Mouse (Mus musculus) heart, adult 10 weeks (tissue): ENCODE data around the gene Wfdc11. TPM values are rescaled to one million over a fixed set of nuclear protein-coding genes. Genes with fewer than 3 reads are reported as not detected.

Experiments used
- polyA plus RNA-seq: library from polyadenylated mRNA; stranded (reverse); fragments of 350-450 nt; fragmentation: Illumina TruSeq; extraction: RNeasy Lipid Tissue Mini Kit (QIAGEN cat#74804); gene quantifications from one replicate; pipeline ENCODE4 v1.2.3, GENCODE M21; 2014; ENCODE audit warnings: low read depth, low replicate concordance

The Wfdc11 gene
- polyA plus RNA-seq, result not detected

DNA sequence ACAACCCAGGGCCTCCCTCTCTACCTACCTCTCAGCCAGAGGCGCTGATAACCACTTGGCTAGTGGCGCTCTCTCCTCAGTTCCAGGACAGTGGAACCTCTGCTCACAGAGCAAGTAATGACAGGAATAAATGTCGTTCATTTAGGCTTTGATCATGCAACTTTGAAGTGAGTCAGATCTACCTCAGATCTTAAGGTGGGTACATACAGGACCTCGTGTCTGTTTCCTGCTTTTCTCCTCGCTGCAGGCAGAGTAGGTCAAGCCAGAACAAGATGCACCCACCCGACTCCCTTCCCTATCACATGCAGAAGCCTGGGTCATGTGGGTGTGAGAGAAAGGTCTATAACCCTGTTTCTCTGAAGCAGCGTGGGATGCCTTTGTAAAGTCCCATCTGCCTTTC lies at the start of gene Wfdc11:
Wfdc11 (minus strand) TSS at position 101 of the 400 bp plus-strand sequence.

GRCm38 (mm10) chr2:164715005-164715404 lies 41.1 kb upstream of the Wfdc11 start, which contains the start of gene Spint5:
Gene Spint5 (plus strand): TSS chr2:164715305.

GRCm38 (mm10) chr2:164698201-164698600 lies 24.3 kb upstream of the Wfdc11 start, which contains the start of gene Spint4:
Gene Spint4 (plus strand): TSS chr2:164698501.

GRCm38 (mm10) chr2:164684807-164685206 lies 10.9 kb upstream of the Wfdc11 start, which contains the start of gene Wfdc13:
Gene Wfdc13 (plus strand): TSS chr2:164685107.

DNA sequence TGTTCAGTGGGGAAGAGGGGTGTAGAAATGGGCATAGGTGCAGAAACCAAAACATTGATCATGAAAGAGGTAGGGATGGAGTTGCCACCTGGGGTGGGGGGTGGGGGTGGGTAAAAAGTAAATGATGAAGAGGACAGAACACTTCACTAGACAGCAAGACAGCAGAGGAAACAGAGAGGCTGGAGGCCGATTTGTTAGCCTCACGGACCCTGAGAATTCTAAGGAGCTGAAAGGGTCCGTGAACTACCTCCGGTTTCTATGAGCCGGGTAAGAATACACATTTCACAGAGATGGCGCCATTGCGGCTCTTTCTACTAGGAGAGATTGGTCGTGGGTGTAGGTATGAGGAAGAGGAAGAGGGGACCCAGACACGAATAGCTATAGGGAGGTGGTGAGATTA lies 17.4 kb downstream of the Wfdc11 start, which contains the start of gene Wfdc9:
Wfdc9 (minus strand) TSS at position 101 of the 400 bp plus-strand sequence.

DNA sequence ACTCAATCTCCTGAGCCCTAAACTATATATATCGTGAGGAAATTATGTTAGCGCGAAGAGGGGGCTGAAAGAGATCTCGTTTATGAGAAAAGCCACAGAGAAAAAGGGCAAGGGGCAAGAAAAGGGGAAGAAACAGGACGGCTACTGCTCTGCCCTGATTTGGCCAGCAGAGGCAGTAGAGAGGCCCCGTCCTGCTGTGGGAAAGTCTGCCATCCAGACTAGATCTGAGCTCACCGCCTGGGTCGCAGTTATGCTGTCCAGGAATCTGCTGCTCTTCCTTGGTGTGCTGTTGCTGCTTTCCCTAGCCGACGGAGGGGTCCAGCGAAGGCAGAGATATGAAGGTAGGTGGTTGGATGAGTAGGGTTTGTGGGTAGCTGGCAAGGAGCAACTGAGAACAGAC lies 18.0 kb downstream of the Wfdc11 start, which contains the start of gene Wfdc10:
Wfdc10 (plus strand) TSS at position 189 of the 400 bp plus-strand sequence.

GRCm38 (mm10) chr2:164638696-164639095 lies 35.2 kb downstream of the Wfdc11 start, which contains the start of gene Wfdc16:
Gene Wfdc16 (minus strand): TSS chr2:164638796.

DNA sequence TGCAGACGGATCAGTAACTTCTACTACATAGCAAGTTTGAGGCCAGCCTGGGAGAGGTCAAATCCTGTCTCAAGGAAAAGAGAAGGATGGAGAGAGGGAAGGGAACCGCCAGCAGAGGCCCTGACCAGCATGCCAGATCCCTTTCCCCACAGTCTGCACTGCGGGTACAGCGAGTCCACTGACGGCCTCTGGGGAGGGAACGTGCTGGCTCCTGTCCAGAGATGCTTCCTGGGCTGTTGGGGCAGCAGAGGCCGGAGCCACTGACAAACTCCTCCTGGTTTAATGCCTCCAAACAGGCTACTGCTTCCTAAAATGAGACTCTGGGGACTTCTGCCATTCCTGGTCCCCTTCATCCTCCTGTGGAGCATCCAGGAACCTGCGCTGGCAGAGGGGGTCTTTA lies 60.4 kb downstream of the Wfdc11 start, which contains the start of the genes Wfdc6b and Wfdc8:
Wfdc6b (plus strand) TSS at position 52 of the 400 bp plus-strand sequence.
Wfdc8 (minus strand) TSS at position 156 of the 400 bp plus-strand sequence.

Other genes starting within 250 kb of the Wfdc11 start
- gene Sdc4, start 230.2 kb downstream of the Wfdc11 start, polyA plus RNA-seq, result 17.0 TPM
- gene Sys1, start 217.1 kb downstream of the Wfdc11 start, polyA plus RNA-seq, result 24.8 TPM
- gene Gm20458, start 213.1 kb downstream of the Wfdc11 start, polyA plus RNA-seq, result not detected
- gene Trp53tg5, start 200.4 kb downstream of the Wfdc11 start, polyA plus RNA-seq, result not detected
- 23.8 TPM for gene Dbndd2, start 188.0 kb downstream of the Wfdc11 start, polyA plus RNA-seq
- 27.9 TPM for gene Pigt, start 176.6 kb downstream of the Wfdc11 start, polyA plus RNA-seq
- gene Wfdc2, start 111.7 kb downstream of the Wfdc11 start, polyA plus RNA-seq, result 2.3 TPM
- gene Spint3, start 100.6 kb downstream of the Wfdc11 start, polyA plus RNA-seq, result not detected
- gene Wfdc6a, start 88.6 kb downstream of the Wfdc11 start, polyA plus RNA-seq, result not detected
- not detected for gene Eppin, start 80.5 kb downstream of the Wfdc11 start, polyA plus RNA-seq
- gene Wfdc6b, start 60.6 kb downstream of the Wfdc11 start, polyA plus RNA-seq, result not detected
- not detected for gene Wfdc8, start 60.5 kb downstream of the Wfdc11 start, polyA plus RNA-seq
- gene Wfdc16, start 35.3 kb downstream of the Wfdc11 start, polyA plus RNA-seq, result not detected
- gene Wfdc10, start 18.0 kb downstream of the Wfdc11 start, polyA plus RNA-seq, result not detected
- gene Wfdc9, start 17.5 kb downstream of the Wfdc11 start, polyA plus RNA-seq, result not detected
- not detected for gene Wfdc13, start 11.0 kb upstream of the Wfdc11 start, polyA plus RNA-seq
- gene Spint4, start 24.4 kb upstream of the Wfdc11 start, polyA plus RNA-seq, result not detected
- gene Spint5, start 41.2 kb upstream of the Wfdc11 start, polyA plus RNA-seq, result not detected
- gene Wfdc3, start 71.8 kb upstream of the Wfdc11 start, polyA plus RNA-seq, result 1.5 TPM
- gene Dnttip1, start 71.9 kb upstream of the Wfdc11 start, polyA plus RNA-seq, result 21.1 TPM
- gene Ube2c, start 95.8 kb upstream of the Wfdc11 start, polyA plus RNA-seq, result 0.86 TPM
- gene Tnnc2, start 105.9 kb upstream of the Wfdc11 start, polyA plus RNA-seq, result not detected
- gene Snx21, start 111.7 kb upstream of the Wfdc11 start, polyA plus RNA-seq, result 26.6 TPM
- 11.5 TPM for gene Acot8, start 130.8 kb upstream of the Wfdc11 start, polyA plus RNA-seq
- gene Zswim3, start 131.0 kb upstream of the Wfdc11 start, polyA plus RNA-seq, result 2.6 TPM
- gene Zswim1, start 148.6 kb upstream of the Wfdc11 start, polyA plus RNA-seq, result 5.1 TPM
- gene Spata25, start 154.4 kb upstream of the Wfdc11 start, polyA plus RNA-seq, result not detected
- gene Ctsa, start 158.8 kb upstream of the Wfdc11 start, polyA plus RNA-seq, result 159 TPM
- 44.6 TPM for gene Neurl2, start 159.4 kb upstream of the Wfdc11 start, polyA plus RNA-seq
- gene Pltp, start 183.6 kb upstream of the Wfdc11 start, polyA plus RNA-seq, result 31.6 TPM
- gene Pcif1, start 205.2 kb upstream of the Wfdc11 start, polyA plus RNA-seq, result 28.1 TPM
- gene Zfp335, start 237.7 kb upstream of the Wfdc11 start, polyA plus RNA-seq, result 8.7 TPM